Mouse (Mus musculus): Measurements from ENCODE around the gene Sgca.

GRCm38 (mm10) chr11:95004937-95005198 is 28.7 kb upstream of the Sgca start:
- TF ChIP-seq CTCF (IDR thresholded peaks at IDR 0.05; ENCODE audit: borderline replicate concordance, extremely low read depth, insufficient read depth, insufficient read length) (no peak), POLR2A (IDR thresholded peaks at IDR 0.05; ENCODE audit: borderline replicate concordance, extremely low read depth, insufficient read depth, insufficient read length, poor library complexity, severe bottlenecking) (no peak)

All from brain, embryonic 14.5 days (tissue).